Mouse (Mus musculus): ENCODE measurements around the gene Spop. TPM values are rescaled to one million over a fixed set of nuclear protein-coding genes. Genes with fewer than 3 reads are reported as not detected.

Spop gene
- polyA plus RNA-seq, 1 experiment from 2014 or later: 96.0 TPM

GRCm38 (mm10) chr11:95379552-95379951 lies 34.3 kb upstream of the Spop start:
- Histone ChIP-seq H3K4me2 (replicated peaks; ENCODE audit: low read depth) (no peak overlapping the region), H3K27me3 (ENCODE audit: control insufficient read depth, insufficient read depth, low read length) (no peaks in the 10 kb centered on the region), H3K9ac (ENCODE audit: low read length) (no peak overlapping the region), H3K27ac (replicated peaks) (no peak overlapping the region), H3K4me3 (ENCODE audit: low read depth, low read length) (no peak overlapping the region), H3K4me1 (replicated peaks; ENCODE audit: control insufficient read depth, insufficient read depth) (no peaks in the 10 kb centered on the region), H3K9me3 (ENCODE audit: control insufficient read depth, low read length) (no peaks in the 10 kb centered on the region), H3K36me3 (ENCODE audit: control insufficient read depth, insufficient read depth, low read length) (peaks cover 14% of the 10 kb centered on the region; the same call in 1 of the 2 replicates)
- ATAC-seq (ENCODE audit: low FRiP score, low TSS enrichment) (no peak), DNase-seq (ENCODE audit: low spot score) (no peak)
- 68% methylated on average over 5 of the region's 5 CpGs for WGBS
- TF ChIP-seq EP300 (optimal IDR thresholded peaks at IDR 0.05): no peak
- no peak for TF ChIP-seq CTCF (IDR thresholded peaks at IDR 0.05; ENCODE audit: low read depth)

GRCm38 (mm10) chr11:95380711-95381110 lies 33.2 kb upstream of the Spop start:
- Histone ChIP-seq H3K4me2 (replicated peaks; ENCODE audit: low read depth) (no peak overlapping the region), H3K36me3 (ENCODE audit: control insufficient read depth, insufficient read depth, low read length) (peaks cover 6% of the 10 kb centered on the region; the same call in 1 of the 2 replicates), H3K4me1 (replicated peaks; ENCODE audit: control insufficient read depth, insufficient read depth) (no peaks in the 10 kb centered on the region), H3K9ac (ENCODE audit: low read length) (no peak overlapping the region), H3K9me3 (ENCODE audit: control insufficient read depth, low read length) (no peaks in the 10 kb centered on the region), H3K27ac (replicated peaks) (no peak overlapping the region), H3K4me3 (ENCODE audit: low read depth, low read length) (no peak overlapping the region), H3K27me3 (ENCODE audit: control insufficient read depth, insufficient read depth, low read length) (no peaks in the 10 kb centered on the region)
- ATAC-seq (ENCODE audit: low FRiP score, low TSS enrichment) (no peak), DNase-seq (ENCODE audit: low spot score) (no peak)
- no peak for TF ChIP-seq CTCF (IDR thresholded peaks at IDR 0.05; ENCODE audit: low read depth)
- TF ChIP-seq EP300 (optimal IDR thresholded peaks at IDR 0.05): no peak
- 91% methylated on average over 7 of the region's 7 CpGs for WGBS

- H3K27me3 ChIP-seq (ENCODE audit: control insufficient read depth, insufficient read depth, low read length): no peaks in the 10 kb centered on the region
- no peak for ATAC-seq (ENCODE audit: low FRiP score, low TSS enrichment)
- no peaks in the 10 kb centered on the region for H3K9me3 ChIP-seq (ENCODE audit: control insufficient read depth, low read length)
- WGBS: 96% methylated on average over 1 of the region's 1 CpGs
- no peak overlapping the region for H3K9ac ChIP-seq (ENCODE audit: low read length)
- no peak overlapping the region for H3K4me3 ChIP-seq (ENCODE audit: low read depth, low read length)
- H3K4me2 ChIP-seq (replicated peaks; ENCODE audit: low read depth): no peak overlapping the region
- H3K4me1 ChIP-seq (replicated peaks; ENCODE audit: control insufficient read depth, insufficient read depth): no peaks in the 10 kb centered on the region
- DNase-seq (ENCODE audit: low spot score): no peak
- no peak for TF ChIP-seq CTCF (IDR thresholded peaks at IDR 0.05; ENCODE audit: low read depth)
- no peak for TF ChIP-seq EP300 (optimal IDR thresholded peaks at IDR 0.05)
- no peak overlapping the region for H3K27ac ChIP-seq (replicated peaks)
- peaks cover 6% of the 10 kb centered on the region; the same call in 1 of the 2 replicates for H3K36me3 ChIP-seq (ENCODE audit: control insufficient read depth, insufficient read depth, low read length)
Measured at GRCm38 (mm10) chr11:95381146-95381545, 32.7 kb upstream of the Spop start.

GRCm38 (mm10) chr11:95383331-95383986 lies 30.4 kb upstream of the Spop start:
- ATAC-seq (ENCODE audit: low FRiP score, low TSS enrichment): no peak

GRCm38 (mm10) chr11:95384004-95384318 lies 29.9 kb upstream of the Spop start:
- no peak for DNase-seq (ENCODE audit: low spot score)
- Histone ChIP-seq H3K9me3 (ENCODE audit: control insufficient read depth, low read length) (no peaks in the 10 kb centered on the region), H3K4me1 (replicated peaks; ENCODE audit: control insufficient read depth, insufficient read depth) (no peaks in the 10 kb centered on the region), H3K9ac (ENCODE audit: low read length) (no peak overlapping the region), H3K4me2 (replicated peaks; ENCODE audit: low read depth) (peak overlapping the region; percentile 44; the same call in 1 of the 2 replicates), H3K27me3 (ENCODE audit: control insufficient read depth, insufficient read depth, low read length) (no peaks in the 10 kb centered on the region), H3K4me3 (ENCODE audit: low read depth, low read length) (peak overlapping the region; percentile 91), H3K36me3 (ENCODE audit: control insufficient read depth, insufficient read depth, low read length) (0 out of 2 replicates have a peak, but pooled peaks cover 5% of the 10 kb centered on the region), H3K27ac (replicated peaks) (no peak overlapping the region)
- WGBS: 32% methylated on average over 9 of the region's 9 CpGs
- no peak for ATAC-seq (ENCODE audit: low FRiP score, low TSS enrichment)
- TF ChIP-seq CTCF (IDR thresholded peaks at IDR 0.05; ENCODE audit: low read depth) (no peak), EP300 (optimal IDR thresholded peaks at IDR 0.05) (no peak)

More at GRCm38 (mm10) chr11:95383331-95383986, 30.4 kb upstream of the Spop start:
- no peak for DNase-seq (ENCODE audit: low spot score)
- TF ChIP-seq EP300 (optimal IDR thresholded peaks at IDR 0.05): no peak
- no peak for TF ChIP-seq CTCF (IDR thresholded peaks at IDR 0.05; ENCODE audit: low read depth)
- Histone ChIP-seq H3K27me3 (ENCODE audit: control insufficient read depth, insufficient read depth, low read length) (no peaks in the 10 kb centered on the region), H3K36me3 (ENCODE audit: control insufficient read depth, insufficient read depth, low read length) (0 out of 2 replicates have a peak, but pooled peaks cover 5% of the 10 kb centered on the region), H3K9me3 (ENCODE audit: control insufficient read depth, low read length) (no peaks in the 10 kb centered on the region), H3K4me2 (replicated peaks; ENCODE audit: low read depth) (no peak overlapping the region), H3K4me1 (replicated peaks; ENCODE audit: control insufficient read depth, insufficient read depth) (no peaks in the 10 kb centered on the region), H3K27ac (replicated peaks) (0 out of 2 replicates have a peak overlapping the region, but pooled peaks have one; percentile 13), H3K4me3 (ENCODE audit: low read depth, low read length) (no peak overlapping the region), H3K9ac (ENCODE audit: low read length) (no peak overlapping the region)
- 77% methylated on average over 5 of the region's 5 CpGs for WGBS

- Histone ChIP-seq H3K4me1 (replicated peaks; ENCODE audit: control insufficient read depth, insufficient read depth) (no peaks in the 10 kb centered on the region), H3K27me3 (ENCODE audit: control insufficient read depth, insufficient read depth, low read length) (no peaks in the 10 kb centered on the region), H3K4me3 (ENCODE audit: low read depth, low read length) (peak within 1 kb of the TSS; percentile 91), H3K27ac (replicated peaks) (peak within 1 kb of the TSS; percentile 87), H3K9me3 (ENCODE audit: control insufficient read depth, low read length) (no peaks in the 10 kb centered on the region), H3K4me2 (replicated peaks; ENCODE audit: low read depth) (peak within 1 kb of the TSS; percentile 51), H3K36me3 (ENCODE audit: control insufficient read depth, insufficient read depth, low read length) (0 out of 2 replicates have a peak, but pooled peaks cover 5% of the 10 kb centered on the region), H3K9ac (ENCODE audit: low read length) (peak within 1 kb of the TSS; percentile 85)
- ATAC-seq (ENCODE audit: low FRiP score, low TSS enrichment): peak; percentile 94
- TF ChIP-seq CTCF (IDR thresholded peaks at IDR 0.05; ENCODE audit: low read depth) (peak; percentile 94), EP300 (optimal IDR thresholded peaks at IDR 0.05) (peak; percentile 98)
- peak; percentile 93 for DNase-seq (ENCODE audit: low spot score)
- WGBS: 0% methylated on average over 42 of the region's 42 CpGs
Measured at GRCm38 (mm10) chr11:95384319-95384972, 29.4 kb upstream of the Spop start, which contains the start of gene Slc35b1. Gene Slc35b1 (plus strand): TSS chr11:95384692.
